Mouse (Mus musculus) frontal cortex, postnatal 25 days (tissue): ENCODE measurements around the gene Klra8.
"Not testable (repeated sequence)": the region's sequence is repeated elsewhere in the genome, so short reads cannot be mapped to it uniquely, and the experiment has no call there.

Experiments
- DNase-seq, 2 experiments: peaks; one replicate each; pipeline ENCODE4 v3.0.0; 2022; ENCODE audit warnings: low spot score in 2 of 2

Gene Klra8

GRCm38 (mm10) chr6:130129798-130130197 is at the start of gene Klra8:
Gene Klra8 (minus strand): TSS chr6:130129898.
- DNase-seq, result not testable (repeated sequence)

- DNase-seq, result no peak
Measured at GRCm38 (mm10) chr6:130110485-130110884, 19.2 kb downstream of the Klra8 start.

- not testable (repeated sequence) for DNase-seq
Measured at GRCm38 (mm10) chr6:130102743-130103142, 27.0 kb downstream of the Klra8 start.

- no peak for DNase-seq
Measured at GRCm38 (mm10) chr6:130092336-130092948, 37.3 kb downstream of the Klra8 start.

GRCm38 (mm10) chr6:130067171-130067570 is 62.5 kb downstream of the Klra8 start, which contains the start of gene Klra4:
Gene Klra4 (minus strand): TSS chr6:130067271.
- DNase-seq, result not testable (repeated sequence)
